Mouse (Mus musculus) lung, adult 18-20 months (tissue): ENCODE measurements around the gene Pibf1.

Experiments used
- DNase-seq, 2 experiments: peaks; one replicate each; pipeline ENCODE4 v3.0.0; 2022; ENCODE audit warnings: mixed read lengths in 2 of 2

Gene Pibf1

GRCm38 (mm10) chr14:99099267-99099966 lies at the start of gene Pibf1, which contains the start of gene Dis3:
Gene Pibf1, plus strand, starts transcription at chr14:99099424.
Gene Dis3, minus strand, starts transcription at chr14:99099770.
- peak; percentile 99 for DNase-seq

GRCm38 (mm10) chr14:99058959-99059586 lies 40.2 kb upstream of the Pibf1 start:
- DNase-seq = no peak

GRCm38 (mm10) chr14:99060616-99061015 lies 38.6 kb upstream of the Pibf1 start:
- DNase-seq = no peak

GRCm38 (mm10) chr14:99063091-99063490 lies 36.1 kb upstream of the Pibf1 start:
- no peak for DNase-seq

- DNase-seq = no peak
Observed at GRCm38 (mm10) chr14:99071146-99071545, 28.1 kb upstream of the Pibf1 start.

GRCm38 (mm10) chr14:99088947-99089346 lies 10.3 kb upstream of the Pibf1 start:
- DNase-seq = no peak

- DNase-seq = no peak
Observed at GRCm38 (mm10) chr14:99099967-99100587, 853 bp downstream of the Pibf1 start.

GRCm38 (mm10) chr14:99103050-99103449 lies 3.8 kb downstream of the Pibf1 start:
- DNase-seq = no peak

GRCm38 (mm10) chr14:99104542-99105123 lies 5.4 kb downstream of the Pibf1 start:
- DNase-seq = no peak

- no peak for DNase-seq
Observed at GRCm38 (mm10) chr14:99106671-99107070, 7.4 kb downstream of the Pibf1 start.

- DNase-seq = no peak
Observed at GRCm38 (mm10) chr14:99107631-99108187, 8.5 kb downstream of the Pibf1 start.

- DNase-seq = no peak
Observed at GRCm38 (mm10) chr14:99108762-99109161, 9.5 kb downstream of the Pibf1 start.

GRCm38 (mm10) chr14:99117576-99117975 lies 18.4 kb downstream of the Pibf1 start:
- DNase-seq = no peak

- DNase-seq = no peak
Observed at GRCm38 (mm10) chr14:99121584-99122339, 22.5 kb downstream of the Pibf1 start.

GRCm38 (mm10) chr14:99124076-99124475 lies 24.9 kb downstream of the Pibf1 start:
- no peak for DNase-seq

- no peak for DNase-seq
Observed at GRCm38 (mm10) chr14:99126713-99127112, 27.5 kb downstream of the Pibf1 start.

- no peak for DNase-seq
Observed at GRCm38 (mm10) chr14:99127509-99127908, 28.3 kb downstream of the Pibf1 start.

- DNase-seq = no peak
Observed at GRCm38 (mm10) chr14:99129050-99129449, 29.8 kb downstream of the Pibf1 start.

GRCm38 (mm10) chr14:99134048-99134447 lies 34.8 kb downstream of the Pibf1 start:
- no peak for DNase-seq

GRCm38 (mm10) chr14:99135761-99136160 lies 36.5 kb downstream of the Pibf1 start:
- no peak for DNase-seq

GRCm38 (mm10) chr14:99136297-99136696 lies 37.1 kb downstream of the Pibf1 start:
- peak in 1 of 2 experiments; percentile 14 for DNase-seq

- DNase-seq = no peak
Observed at GRCm38 (mm10) chr14:99140036-99140435, 40.8 kb downstream of the Pibf1 start.
